Mouse (Mus musculus): ENCODE results near the gene Anks4b.
A peak's percentile ranks its signal among the peaks of the same experiment; 100 is the strongest.

Gene Anks4b

DNA sequence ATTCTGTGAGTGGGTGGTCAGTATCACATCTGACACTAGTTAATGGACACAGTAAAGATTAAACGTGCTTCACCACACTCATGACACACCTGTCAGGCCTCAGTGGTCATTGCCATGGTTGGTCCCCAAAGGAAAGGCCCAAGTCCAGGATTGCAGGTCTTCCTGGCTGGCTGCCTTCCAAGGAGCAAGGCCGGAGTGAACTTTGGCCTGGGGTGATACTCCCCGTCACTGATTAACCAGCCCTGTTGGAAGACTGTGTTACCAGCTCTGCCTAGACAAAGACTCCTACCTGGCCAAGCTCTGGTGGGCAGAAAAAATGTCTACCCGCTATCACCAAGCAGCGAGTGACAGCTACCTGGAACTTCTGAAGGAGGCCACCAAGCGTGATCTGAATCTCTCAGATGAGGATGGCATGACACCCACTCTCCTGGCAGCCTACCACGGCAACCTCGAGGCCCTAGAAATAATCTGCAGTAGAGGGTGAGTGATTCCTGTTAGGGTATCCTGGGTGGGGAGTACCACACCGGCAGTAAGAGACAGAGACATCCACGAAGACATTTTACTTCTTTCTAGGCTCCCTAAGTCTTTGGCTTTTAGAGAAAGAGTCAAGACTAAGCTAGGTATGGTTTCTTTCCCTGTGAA is at the start of gene Anks4b:
TSS of gene Anks4b (plus strand) at position 256 of the 642 bp plus-strand sequence.
- no peak for DNase-seq

DNA sequence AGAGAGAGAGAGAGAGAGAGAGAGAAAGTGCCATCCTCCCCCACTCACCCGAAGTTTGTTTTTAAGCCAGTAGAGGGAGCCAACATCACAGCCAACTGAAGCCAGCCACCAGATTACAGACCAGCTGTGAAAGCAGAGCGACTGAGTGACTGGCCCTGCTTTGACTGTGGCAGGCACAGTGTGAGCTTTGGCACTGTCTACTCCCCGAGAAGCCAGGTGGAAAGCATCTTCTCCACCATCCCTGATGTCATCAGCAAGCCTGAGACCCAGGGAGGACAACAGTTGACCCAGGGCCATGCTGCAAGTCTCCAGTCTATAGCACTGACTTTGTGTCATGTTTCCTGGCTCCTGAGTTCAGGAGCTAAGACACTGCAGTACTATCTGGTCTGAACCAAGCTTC is 48.8 kb upstream of the Anks4b start:
- DNase-seq, result peak; percentile 65 to 73

DNA sequence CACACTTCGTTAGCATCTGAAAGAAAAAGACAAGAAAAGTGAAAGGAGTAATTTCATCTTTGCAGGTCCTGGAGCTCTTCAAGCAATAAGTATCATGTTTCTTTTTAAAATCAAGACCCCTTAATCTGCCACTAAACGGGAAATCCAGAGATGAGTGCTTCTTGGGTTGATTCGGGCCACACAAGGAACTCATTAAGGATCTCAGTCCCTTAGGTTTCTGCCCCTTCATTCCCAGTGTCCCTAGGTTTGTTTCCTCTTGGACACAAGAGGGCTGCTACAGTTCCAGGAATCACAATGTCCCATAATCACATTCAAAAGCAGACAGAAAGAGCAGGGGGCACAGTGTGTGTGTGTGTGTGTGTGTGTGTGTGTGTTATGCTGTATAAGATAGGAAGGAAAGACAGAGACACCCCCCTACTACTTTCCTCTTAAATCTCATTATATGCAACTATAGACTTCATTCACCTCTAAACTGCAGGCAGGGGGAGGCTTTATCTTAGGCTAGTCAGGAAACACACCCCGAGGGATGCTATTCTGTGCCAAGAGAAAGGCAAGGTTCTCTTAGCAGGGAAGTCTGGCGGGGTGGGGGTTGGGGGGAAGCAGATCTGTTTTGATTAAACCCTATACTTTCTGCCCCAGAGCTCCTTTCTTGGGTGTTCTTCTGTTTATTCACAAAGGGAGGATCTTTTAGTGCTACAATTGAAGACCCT is 46.5 kb upstream of the Anks4b start:
- DNase-seq, result no peak

DNA sequence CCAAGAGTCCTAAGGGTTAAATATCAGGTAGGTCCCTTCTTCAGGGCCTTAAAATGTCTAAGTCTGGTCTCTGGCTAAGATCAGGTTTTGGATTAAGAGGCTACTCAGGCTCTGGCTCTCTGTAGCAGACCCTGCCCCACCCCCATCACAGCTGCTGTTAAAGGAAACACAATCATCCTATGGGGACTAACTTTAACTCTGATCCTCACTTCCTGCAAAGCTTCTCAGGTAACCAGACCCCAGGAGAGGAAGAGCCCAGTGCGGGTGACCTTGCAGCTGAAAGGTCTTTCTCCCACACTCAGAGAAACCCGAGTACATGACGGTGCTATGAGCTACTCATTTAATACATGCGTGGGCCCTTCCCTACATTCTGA is 46.0 kb upstream of the Anks4b start:
- no peak for DNase-seq

DNA sequence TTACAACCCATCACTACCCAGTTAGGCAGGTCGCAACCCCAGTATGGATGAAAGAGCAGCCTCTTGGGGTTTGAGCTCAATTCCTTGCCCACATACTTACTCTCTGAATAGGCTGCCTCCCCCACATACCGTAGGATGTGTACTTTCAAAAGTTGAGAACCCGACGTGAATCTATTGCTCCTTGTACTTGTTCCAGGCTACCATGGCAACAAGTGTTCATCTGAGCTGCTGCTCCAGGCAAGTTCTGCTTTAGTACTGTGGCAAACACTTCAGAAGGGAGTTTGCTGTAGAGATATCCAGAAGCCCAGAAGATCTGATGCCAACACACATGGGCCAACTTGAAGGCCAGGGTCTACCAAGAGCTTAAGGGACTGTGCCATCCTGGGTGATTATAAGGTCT is 44.7 kb upstream of the Anks4b start:
- no peak for DNase-seq

DNA sequence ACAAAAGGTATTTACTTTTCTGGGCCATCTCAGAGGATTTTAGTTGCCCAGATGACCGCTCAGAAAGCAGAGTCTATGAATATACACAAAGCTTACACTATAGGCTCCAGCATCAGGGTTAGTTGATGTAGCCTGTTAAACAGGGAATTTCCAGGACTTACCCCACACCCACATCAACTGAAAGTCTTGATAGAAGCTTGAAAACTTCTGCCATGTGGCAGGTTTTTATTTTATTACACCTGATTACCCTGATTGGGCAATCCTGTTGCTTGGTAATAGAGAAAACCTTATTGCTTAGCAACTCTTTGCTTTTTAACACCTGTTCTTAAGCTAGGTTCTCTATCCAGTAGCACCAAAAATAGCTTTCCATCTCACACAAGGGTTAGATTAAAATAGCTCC is 30.9 kb upstream of the Anks4b start:
- no peak for DNase-seq

DNA sequence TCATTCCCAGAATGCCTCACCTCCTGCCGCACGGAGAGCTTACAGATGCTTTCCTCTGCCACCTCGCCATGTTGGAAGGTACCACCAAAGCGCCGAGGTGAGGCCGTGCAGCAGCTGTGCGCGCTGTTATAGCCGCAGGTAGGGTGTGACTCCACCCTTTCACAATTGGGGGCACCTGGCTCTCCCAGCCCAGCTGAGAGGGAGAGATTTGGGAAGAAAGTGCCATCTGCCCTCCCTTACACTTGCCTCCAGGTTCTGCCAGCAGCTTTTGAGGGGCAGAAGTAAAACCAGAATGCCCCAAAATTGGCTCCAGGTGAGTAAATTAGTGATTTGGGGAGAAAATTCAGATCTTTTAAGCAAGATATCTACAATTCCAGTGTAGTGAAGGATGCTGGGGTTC is 28.5 kb upstream of the Anks4b start, which contains the start of gene Zp2:
TSS of gene Zp2 (minus strand) at position 101 of the 400 bp plus-strand sequence.
- DNase-seq, result no peak

DNA sequence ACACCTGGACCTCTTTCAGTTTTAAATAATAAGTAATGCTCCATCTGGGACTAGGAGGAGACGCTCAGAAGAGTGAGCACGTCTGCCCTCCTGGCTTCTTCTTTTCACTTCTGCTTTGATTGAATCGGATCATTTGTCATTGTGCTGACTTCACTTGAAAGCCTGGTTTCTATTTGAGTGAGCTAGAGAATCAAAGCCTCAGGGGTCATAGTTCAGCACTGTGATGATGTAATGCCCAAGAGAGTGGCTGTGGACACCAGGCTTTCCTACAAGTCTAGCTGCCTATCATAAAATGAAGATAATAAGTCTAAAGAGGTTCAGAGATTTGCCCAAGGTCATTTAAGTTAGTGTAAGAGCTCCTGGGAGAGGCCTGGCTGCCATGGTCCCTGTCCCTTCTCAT is 23.4 kb upstream of the Anks4b start:
- no peak for DNase-seq

DNA sequence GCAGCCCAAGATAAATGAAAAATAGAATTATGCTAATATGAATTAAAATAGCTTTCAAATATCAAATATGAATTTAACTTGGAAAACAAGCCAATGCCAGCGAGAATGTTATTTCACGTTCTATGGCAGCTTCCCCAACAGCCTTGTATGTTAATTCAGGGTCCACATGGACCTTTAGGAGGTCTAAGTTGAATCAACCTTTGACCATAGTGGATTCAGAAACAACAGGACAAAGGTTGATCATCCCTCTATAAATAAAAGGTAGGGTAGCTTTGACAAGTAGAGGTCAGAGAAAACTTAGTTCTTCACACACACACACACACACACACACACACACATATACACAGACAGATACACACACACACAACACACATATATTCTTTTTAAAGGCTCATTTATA is 22.8 kb upstream of the Anks4b start:
- no peak for DNase-seq

DNA sequence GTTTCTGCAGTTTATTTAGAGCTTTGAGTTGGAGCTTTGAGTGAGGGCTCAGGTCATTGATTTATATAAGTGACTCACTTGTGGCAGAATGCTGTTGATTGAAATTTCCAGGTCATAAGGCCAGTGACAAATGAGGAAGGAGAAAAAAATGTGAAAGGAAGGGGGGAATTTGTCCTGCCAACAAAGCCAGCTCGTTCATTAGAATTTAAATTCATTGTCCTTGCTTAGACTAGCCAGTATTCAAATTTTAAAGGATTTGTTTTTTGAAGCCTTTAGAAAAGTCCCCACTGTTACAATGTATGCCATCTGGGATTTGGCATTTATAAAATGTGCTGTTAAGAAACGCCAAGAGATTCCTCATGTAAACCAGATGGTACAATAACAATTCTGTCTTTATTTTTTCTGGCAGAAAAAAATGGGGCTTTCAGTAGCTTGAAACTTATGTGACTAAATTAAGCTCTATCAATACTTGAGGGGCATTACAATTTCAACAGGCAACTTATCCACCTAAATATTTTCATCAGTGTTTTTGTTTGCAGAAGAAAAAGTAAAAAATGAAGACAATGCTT is 16.7 kb upstream of the Anks4b start:
- no peak for DNase-seq

DNA sequence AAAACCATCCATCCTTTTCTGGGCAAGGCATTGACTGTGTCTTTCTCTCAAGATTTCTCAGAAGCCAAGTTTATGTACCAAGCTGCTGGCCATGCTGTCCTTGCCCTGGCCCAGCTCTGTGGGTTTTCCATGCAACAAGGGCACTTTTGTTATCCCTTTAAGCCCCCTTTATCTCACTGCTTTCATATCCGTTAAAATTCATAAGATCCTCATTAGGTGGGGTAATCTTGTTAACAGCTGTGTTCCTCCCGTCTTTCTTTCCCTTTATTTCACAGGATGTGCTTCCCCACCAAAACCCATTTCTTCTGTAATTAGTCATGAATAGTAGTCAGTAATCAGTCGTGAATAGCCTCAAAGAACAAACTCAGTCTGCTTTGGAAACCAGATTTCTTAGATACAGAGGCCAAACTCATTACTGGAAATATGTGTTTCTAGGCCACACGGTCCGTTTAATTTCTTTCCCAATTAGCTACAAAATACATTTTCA is 16.0 kb upstream of the Anks4b start:
- no peak for DNase-seq

DNA sequence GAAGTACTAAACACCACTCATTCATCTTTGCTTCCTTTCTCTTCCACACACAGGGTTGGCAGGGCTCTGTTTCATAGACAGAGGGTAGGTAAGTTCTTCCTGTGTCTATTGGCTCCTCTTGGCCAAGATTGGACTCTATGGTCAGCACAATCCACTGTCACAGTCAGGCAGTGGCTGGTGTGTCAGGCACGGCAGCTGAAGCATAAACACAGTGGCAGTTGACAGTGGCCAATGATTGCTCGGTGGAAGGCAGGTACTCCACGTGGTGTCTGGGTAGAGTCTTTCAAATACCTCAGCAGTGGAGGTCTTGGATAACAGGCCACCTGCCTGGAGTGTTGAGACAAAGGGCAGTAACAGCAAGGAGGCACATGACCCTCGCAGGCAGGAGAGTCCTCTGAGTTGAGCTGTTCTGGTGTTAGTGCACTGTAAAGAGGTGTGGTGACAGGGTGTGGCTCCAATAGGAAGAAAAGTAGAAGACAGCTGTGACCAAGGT is 15.5 kb upstream of the Anks4b start:
- DNase-seq, result no peak

DNA sequence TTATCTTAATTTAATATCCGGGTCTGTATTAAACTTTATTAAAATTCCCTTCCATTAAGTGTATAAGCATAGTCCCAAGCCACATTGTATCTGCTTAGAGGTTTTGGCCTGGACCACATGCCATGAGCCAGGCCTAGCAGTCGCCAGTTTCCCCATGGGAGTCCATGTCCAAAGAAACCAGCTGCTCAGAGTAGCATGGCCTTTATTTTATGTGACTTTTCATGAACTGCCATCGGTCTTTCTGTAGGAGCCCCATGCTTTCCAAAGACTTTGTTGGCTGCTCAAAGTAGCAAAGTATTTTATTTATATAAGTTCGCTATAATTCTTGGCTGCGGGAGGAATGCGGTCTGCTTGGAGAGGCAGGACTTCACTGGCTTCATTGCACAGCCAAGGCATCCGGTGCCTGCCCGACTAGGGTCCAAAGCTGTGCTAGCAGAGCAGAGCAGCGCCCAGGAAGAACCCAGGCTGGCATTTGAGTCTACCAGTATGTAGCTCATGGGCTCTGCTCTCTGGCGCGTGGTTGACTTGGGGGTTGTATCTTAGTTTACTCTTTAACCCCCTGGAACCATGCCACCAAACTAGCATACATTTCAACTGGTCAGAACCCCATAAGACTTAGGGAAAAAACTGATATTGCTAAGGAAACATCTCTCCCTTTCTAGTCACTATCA is 9.9 kb upstream of the Anks4b start:
- peak in 1 of 2 experiments; percentile 13 for DNase-seq

DNA sequence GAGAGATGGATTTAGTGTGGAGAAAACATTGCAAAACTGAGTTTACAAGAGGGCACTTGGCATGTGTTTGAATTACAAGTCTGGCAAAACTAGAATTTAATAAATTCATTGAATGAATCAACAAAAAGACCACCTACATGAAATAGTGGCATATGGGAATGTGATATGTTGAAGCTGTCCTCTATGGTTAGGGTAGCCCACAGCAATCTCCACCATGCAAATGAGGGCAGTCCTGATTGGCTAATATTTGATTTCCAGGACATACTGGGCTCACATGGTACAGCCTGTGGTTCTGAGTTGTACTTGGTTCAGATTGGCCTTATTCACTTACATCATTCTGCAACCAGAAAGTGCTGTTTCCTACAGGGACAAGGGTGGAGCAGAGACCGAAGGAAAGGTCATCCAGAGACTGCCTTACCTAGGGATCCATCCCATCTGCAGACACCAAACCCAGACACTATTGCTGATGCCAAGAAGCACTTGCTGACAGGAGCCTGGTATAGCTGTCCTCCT is 1.4 kb upstream of the Anks4b start:
- no peak for DNase-seq

DNA sequence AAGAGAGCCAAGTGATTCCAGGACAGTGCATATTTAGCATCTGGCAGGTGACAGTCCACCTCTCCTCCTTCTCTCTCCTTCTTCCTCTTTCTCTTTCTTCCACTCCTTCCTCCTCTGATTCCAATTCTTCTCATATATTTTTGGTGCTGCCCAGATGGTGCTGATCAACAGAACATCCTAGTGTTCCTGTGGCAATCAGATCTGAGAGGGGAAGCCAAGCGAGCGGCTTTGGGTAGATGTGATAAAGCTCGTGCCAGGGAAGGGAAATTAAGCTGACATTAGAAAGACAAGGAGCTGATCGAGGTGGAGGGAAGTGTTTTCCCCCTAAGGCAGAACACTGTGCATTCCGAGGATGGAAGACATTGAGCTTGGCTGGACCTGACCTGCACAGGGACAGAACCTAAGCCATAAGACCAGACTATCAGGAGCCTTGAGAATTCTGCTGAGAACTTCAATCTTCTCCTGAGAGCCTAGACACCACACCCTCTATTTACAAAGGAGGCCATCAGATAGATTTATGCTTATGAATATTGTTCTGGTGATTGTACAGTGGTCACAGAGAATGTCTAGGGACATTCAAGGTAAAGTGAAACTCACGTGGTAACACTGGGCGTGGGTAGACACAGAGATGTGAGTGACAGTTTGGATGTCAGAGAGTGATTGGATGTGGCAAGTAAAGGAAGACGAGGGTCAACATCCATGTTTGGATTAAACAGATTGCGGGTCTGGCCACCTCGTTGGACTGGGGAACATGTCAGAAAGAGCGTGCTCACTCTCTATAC is 1.3 kb downstream of the Anks4b start:
- no peak for DNase-seq

DNA sequence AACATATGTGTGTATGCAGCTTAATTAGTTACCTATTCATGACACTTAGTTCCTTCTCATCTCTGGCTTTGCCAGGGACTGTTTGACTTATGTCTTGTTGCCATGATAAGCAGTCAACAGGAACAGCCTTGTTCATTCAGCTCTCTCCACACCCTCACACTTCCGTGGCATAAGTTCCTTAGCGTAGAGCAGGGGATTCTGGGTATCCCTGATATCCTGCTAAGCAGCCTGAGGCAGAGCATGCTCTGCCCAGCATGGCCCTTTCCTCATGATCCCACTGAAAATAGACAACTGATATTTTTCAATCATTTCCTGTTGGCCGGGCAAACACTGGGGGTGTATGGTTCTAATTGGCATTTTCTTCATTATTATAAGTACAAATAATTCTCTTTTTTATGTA is 4.0 kb downstream of the Anks4b start:
- DNase-seq, result no peak

DNA sequence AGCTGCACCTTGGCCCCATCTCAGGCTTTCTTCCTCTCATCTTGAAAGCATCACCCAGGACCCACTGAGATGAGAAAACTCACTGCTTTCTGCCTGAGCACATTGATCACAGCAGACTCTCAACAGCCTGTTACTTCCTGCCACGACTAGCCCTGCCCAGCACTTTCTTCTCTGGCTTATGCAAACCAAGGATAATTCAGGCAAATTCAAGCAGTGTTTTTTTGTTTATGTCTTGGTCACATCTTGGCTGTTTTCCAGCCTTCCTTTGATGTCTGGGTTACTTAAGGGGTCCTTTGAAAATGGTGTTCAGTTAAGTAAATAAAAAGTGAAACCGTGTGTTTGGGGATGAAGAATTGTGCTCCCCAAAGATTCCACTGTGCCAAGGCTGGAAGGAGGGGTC is 5.3 kb downstream of the Anks4b start:
- DNase-seq, result no peak

DNA sequence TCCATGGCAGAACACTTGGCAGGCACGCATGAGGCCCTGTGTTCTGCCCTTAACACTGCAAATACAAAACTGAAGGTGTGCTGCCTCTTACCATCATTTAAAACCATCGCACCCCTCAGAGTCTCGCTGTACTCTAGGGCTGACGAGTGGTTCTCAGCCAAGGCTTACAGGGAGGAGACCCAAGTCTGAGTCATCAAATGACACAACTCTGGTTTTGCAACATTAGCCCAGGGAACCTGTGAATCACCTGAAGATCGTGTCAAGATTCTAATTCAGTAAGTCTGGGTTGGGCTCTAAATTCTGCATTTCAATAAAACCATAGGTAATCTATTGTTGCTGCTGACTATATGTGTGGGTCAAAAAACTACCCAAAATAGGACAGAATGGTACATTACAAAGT is 6.9 kb downstream of the Anks4b start:
- DNase-seq, result no peak

DNA sequence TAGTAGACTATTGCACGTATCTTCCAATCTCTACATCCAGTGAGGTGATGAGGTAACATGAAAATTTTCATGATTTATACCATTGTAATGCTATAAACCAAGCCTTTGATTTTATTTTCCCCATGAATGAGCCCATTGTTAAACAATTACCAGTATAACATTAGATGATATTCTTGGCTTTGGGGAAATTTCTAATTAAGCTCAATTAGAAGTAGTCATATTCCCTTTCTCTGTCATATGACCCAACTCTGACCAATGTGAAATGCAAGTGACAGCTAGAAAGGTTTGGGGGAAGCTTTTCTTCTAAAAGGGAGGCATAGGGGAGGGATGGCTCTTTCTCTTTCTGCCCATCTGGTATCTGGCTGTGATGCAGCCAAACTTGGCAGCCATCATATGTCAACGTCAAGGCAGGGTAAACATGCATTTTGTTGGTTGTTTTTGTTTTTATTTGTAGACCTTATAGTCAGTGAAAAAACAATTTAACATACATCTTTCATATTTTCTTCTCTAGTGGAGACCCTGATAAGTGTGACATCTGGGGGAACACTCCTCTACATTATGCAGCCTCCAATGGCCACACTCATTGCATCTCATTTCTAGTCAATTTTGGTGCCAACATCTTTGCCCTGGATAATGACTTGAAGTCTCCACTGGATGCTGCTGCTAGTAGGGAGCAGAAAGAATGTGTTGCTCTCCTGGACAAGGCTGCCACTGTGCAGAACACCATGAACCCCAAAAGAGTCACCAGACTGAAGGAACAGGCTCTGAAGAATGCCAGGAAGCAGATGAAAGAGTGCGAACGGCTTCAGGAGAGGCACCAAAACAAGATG is 8.0 kb downstream of the Anks4b start:
- peak in 1 of 2 experiments; percentile 37 for DNase-seq

DNA sequence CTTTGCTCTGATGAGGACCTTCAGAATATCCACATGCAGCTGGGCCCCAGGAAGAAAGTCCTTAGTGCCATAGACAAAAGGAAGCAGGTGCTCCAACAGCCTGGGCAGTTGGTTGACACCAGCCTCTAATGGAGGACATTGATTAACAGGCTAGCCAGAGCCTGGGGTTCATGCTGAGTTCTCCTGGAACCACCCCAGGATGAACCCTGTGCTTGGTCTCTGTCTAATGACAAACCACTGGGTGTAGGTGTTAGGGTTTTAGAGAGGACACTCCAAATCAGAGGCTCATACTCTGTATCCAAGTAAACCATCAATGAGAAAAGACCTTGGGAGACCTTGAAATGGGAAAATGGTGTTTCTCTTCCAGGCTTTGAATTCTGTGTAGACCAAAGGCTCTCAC is 9.2 kb downstream of the Anks4b start:
- no peak for DNase-seq

DNA sequence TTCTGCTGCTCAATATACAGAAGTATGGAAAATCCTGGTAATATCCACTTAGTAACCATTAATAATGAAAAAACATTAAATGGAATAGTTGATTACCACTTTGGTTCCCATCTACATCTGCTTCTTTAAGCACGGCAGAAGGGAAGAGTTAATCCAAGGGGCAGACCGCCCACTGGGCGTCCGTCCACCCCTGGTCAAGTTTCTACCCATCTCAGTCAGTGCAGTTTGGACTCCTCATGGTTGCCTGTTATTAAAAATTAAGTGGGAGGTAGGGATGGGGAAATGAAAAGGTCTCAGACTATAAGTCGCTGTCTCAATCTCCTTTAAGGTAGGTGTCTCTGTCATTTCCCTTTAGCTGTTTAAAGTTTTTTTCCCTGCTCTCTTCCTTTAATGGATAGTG is 15.3 kb downstream of the Anks4b start:
- no peak for DNase-seq

All from cerebellum, postnatal 25 days (tissue).